Mouse (Mus musculus) forebrain, embryonic 10.5 days (tissue): ENCODE data around the gene Fam160a1. TPM values are rescaled to one million over a fixed set of nuclear protein-coding genes. Genes with fewer than 3 reads are reported as not detected.

Source experiments
- DNase-seq: peaks from one replicate; pipeline ENCODE4 v3.0.0-alpha.2; 2017; ENCODE audit warnings: low spot score; ENCODE audit errors: extremely low spot score
- H3K27ac ChIP-seq: fragments of 300-500 bp; sonication (generic); 2 replicates; pipeline ENCODE4 v1.5.1; 2016; ENCODE audit warnings: mild to moderate bottlenecking
- H3K27me3 ChIP-seq: fragments of 300-500 bp; sonication (generic); 2 replicates; pipeline ENCODE4 v1.6.1; 2016; ENCODE audit warnings: mild to moderate bottlenecking; ENCODE audit not compliant: poor library complexity, severe bottlenecking
- H3K36me3 ChIP-seq: fragments of 300-500 bp; sonication (generic); replicated peaks from 2 replicates; pipeline ENCODE4 v1.6.1; 2016; ENCODE audit warnings: mild to moderate bottlenecking, moderate library complexity
- H3K4me1 ChIP-seq: fragments of 300-500 bp; sonication (generic); 2 replicates; pipeline ENCODE4 v1.6.1; 2016
- H3K4me3 ChIP-seq: fragments of 300-500 bp; sonication (generic); 2 replicates; pipeline ENCODE4 v1.5.1; 2016; ENCODE audit warnings: mild to moderate bottlenecking, moderate library complexity
- H3K9me3 ChIP-seq: fragments of 300-500 bp; sonication (generic); 2 replicates; pipeline ENCODE4 v1.6.1; 2016; ENCODE audit warnings: mild to moderate bottlenecking, moderate library complexity
- WGBS: fragments of 180-500 bp; shearing (Covaris S2); methylation state at CpG from one replicate; pipeline ENCODE4 v1.1.7; 2016; 5-methylcytosine and 5-hydroxymethylcytosine counted together
- polyA plus RNA-seq: library from polyadenylated mRNA; unstranded; fragments of >200 nt; fragmentation: Nextera tagmentation; extraction: Ambion mirVana; gene quantifications from 2 replicates; pipeline ENCODE4 v1.2.1, GENCODE M21; 2016

Gene Fam160a1
- polyA plus RNA-seq, 1 experiment from 2014 or later: 0.40 TPM

GRCm38 (mm10) chr3:85683618-85684017, 133.5 kb downstream of the Fam160a1 start:
- H3K4me3 ChIP-seq: no peak overlapping the region
- DNase-seq: no peak
- H3K27ac ChIP-seq: no peak overlapping the region
- H3K27me3 ChIP-seq: no peaks in the 10 kb centered on the region
- WGBS: 93% methylated on average over 5 of the region's 5 CpGs
- peaks cover 14% of the 10 kb centered on the region for H3K4me1 ChIP-seq
- H3K36me3 ChIP-seq: no peaks in the 10 kb centered on the region
- no peaks in the 10 kb centered on the region for H3K9me3 ChIP-seq

GRCm38 (mm10) chr3:85681136-85681535, 136.0 kb downstream of the Fam160a1 start:
- 46% methylated on average over 7 of the region's 7 CpGs for WGBS
- H3K4me3 ChIP-seq: no peak overlapping the region
- no peaks in the 10 kb centered on the region for H3K9me3 ChIP-seq
- peak overlapping the region; percentile 65 for H3K27ac ChIP-seq
- H3K27me3 ChIP-seq: no peaks in the 10 kb centered on the region
- no peaks in the 10 kb centered on the region for H3K36me3 ChIP-seq
- no peak for DNase-seq
- peaks cover 14% of the 10 kb centered on the region for H3K4me1 ChIP-seq

- 89% methylated on average over 5 of the region's 5 CpGs for WGBS
- DNase-seq: no peak
- no peaks in the 10 kb centered on the region for H3K27me3 ChIP-seq
- peaks cover 14% of the 10 kb centered on the region for H3K4me1 ChIP-seq
- no peaks in the 10 kb centered on the region for H3K36me3 ChIP-seq
- H3K9me3 ChIP-seq: no peaks in the 10 kb centered on the region
- H3K27ac ChIP-seq: no peak overlapping the region
- H3K4me3 ChIP-seq: no peak overlapping the region
Measured at GRCm38 (mm10) chr3:85679960-85680359, 137.1 kb downstream of the Fam160a1 start.

GRCm38 (mm10) chr3:85679312-85679933, 137.7 kb downstream of the Fam160a1 start:
- Histone ChIP-seq H3K4me1 (peaks cover 14% of the 10 kb centered on the region), H3K4me3 (no peak overlapping the region), H3K36me3 (no peaks in the 10 kb centered on the region), H3K27ac (no peak overlapping the region), H3K27me3 (no peaks in the 10 kb centered on the region), H3K9me3 (no peaks in the 10 kb centered on the region)
- no peak for DNase-seq
- 88% methylated on average over 8 of the region's 8 CpGs for WGBS

GRCm38 (mm10) chr3:85677952-85678351, 139.1 kb downstream of the Fam160a1 start:
- Histone ChIP-seq H3K27me3 (no peaks in the 10 kb centered on the region), H3K9me3 (no peaks in the 10 kb centered on the region), H3K4me3 (no peak overlapping the region), H3K4me1 (peaks cover 14% of the 10 kb centered on the region), H3K27ac (no peak overlapping the region), H3K36me3 (no peaks in the 10 kb centered on the region)
- no peak for DNase-seq
- 85% methylated on average over 3 of the region's 3 CpGs for WGBS

- WGBS: 82% methylated on average over 8 of the region's 8 CpGs
- H3K36me3 ChIP-seq: no peaks in the 10 kb centered on the region
- no peak overlapping the region for H3K4me3 ChIP-seq
- DNase-seq: no peak
- H3K27ac ChIP-seq: no peak overlapping the region
- peaks cover 10% of the 10 kb centered on the region for H3K4me1 ChIP-seq
- H3K9me3 ChIP-seq: no peaks in the 10 kb centered on the region
- no peaks in the 10 kb centered on the region for H3K27me3 ChIP-seq
Measured at GRCm38 (mm10) chr3:85677133-85677532, 140.0 kb downstream of the Fam160a1 start.

GRCm38 (mm10) chr3:85669844-85670243, 147.2 kb downstream of the Fam160a1 start:
- Histone ChIP-seq H3K4me1 (no peaks in the 10 kb centered on the region), H3K9me3 (no peaks in the 10 kb centered on the region), H3K4me3 (no peak overlapping the region), H3K27me3 (no peaks in the 10 kb centered on the region), H3K27ac (no peak overlapping the region), H3K36me3 (no peaks in the 10 kb centered on the region)
- WGBS: 92% methylated on average over 6 of the region's 6 CpGs
- DNase-seq: no peak

- Histone ChIP-seq H3K9me3 (no peaks in the 10 kb centered on the region), H3K27me3 (no peaks in the 10 kb centered on the region), H3K27ac (no peak overlapping the region), H3K36me3 (no peaks in the 10 kb centered on the region), H3K4me3 (no peak overlapping the region), H3K4me1 (no peaks in the 10 kb centered on the region)
- DNase-seq: no peak
- WGBS: 95% methylated on average over 6 of the region's 6 CpGs
Measured at GRCm38 (mm10) chr3:85667683-85668082, 149.4 kb downstream of the Fam160a1 start.

GRCm38 (mm10) chr3:85666736-85667135, 150.4 kb downstream of the Fam160a1 start:
- H3K27me3 ChIP-seq: no peaks in the 10 kb centered on the region
- 91% methylated on average over 12 of the region's 12 CpGs for WGBS
- H3K4me3 ChIP-seq: no peak overlapping the region
- no peak for DNase-seq
- H3K4me1 ChIP-seq: no peaks in the 10 kb centered on the region
- no peaks in the 10 kb centered on the region for H3K36me3 ChIP-seq
- H3K27ac ChIP-seq: no peak overlapping the region
- no peaks in the 10 kb centered on the region for H3K9me3 ChIP-seq

- no peak for DNase-seq
- no peaks in the 10 kb centered on the region for H3K4me1 ChIP-seq
- H3K27ac ChIP-seq: no peak overlapping the region
- no peak overlapping the region for H3K4me3 ChIP-seq
- H3K9me3 ChIP-seq: no peaks in the 10 kb centered on the region
- H3K36me3 ChIP-seq: no peaks in the 10 kb centered on the region
- WGBS: 83% methylated on average over 3 of the region's 3 CpGs
- H3K27me3 ChIP-seq: no peaks in the 10 kb centered on the region
Measured at GRCm38 (mm10) chr3:85666166-85666565, 150.9 kb downstream of the Fam160a1 start.

GRCm38 (mm10) chr3:85664591-85665171, 152.4 kb downstream of the Fam160a1 start:
- no peak for DNase-seq
- Histone ChIP-seq H3K27me3 (no peaks in the 10 kb centered on the region), H3K4me3 (no peak overlapping the region), H3K36me3 (no peaks in the 10 kb centered on the region), H3K9me3 (no peaks in the 10 kb centered on the region), H3K4me1 (no peaks in the 10 kb centered on the region), H3K27ac (no peak overlapping the region)
- 90% methylated on average over 10 of the region's 10 CpGs for WGBS

- no peak for DNase-seq
- Histone ChIP-seq H3K36me3 (no peaks in the 10 kb centered on the region), H3K9me3 (no peaks in the 10 kb centered on the region), H3K27ac (peak overlapping the region; percentile 40; the same call in 1 of the 2 replicates), H3K4me3 (no peak overlapping the region), H3K27me3 (no peaks in the 10 kb centered on the region), H3K4me1 (no peaks in the 10 kb centered on the region)
- WGBS: 76% methylated on average over 5 of the region's 5 CpGs
Measured at GRCm38 (mm10) chr3:85663826-85664225, 153.3 kb downstream of the Fam160a1 start.

GRCm38 (mm10) chr3:85661926-85662813, 154.9 kb downstream of the Fam160a1 start:
- no peaks in the 10 kb centered on the region for H3K36me3 ChIP-seq
- H3K9me3 ChIP-seq: no peaks in the 10 kb centered on the region
- H3K4me1 ChIP-seq: peaks cover under 1% of the 10 kb centered on the region; the same call in 1 of the 2 replicates
- H3K27me3 ChIP-seq: no peaks in the 10 kb centered on the region
- H3K4me3 ChIP-seq: no peak overlapping the region
- no peak overlapping the region for H3K27ac ChIP-seq
- WGBS: 90% methylated on average over 10 of the region's 10 CpGs
- no peak for DNase-seq
